Mouse (Mus musculus) small intestine, adult 2 months (tissue): Measurements from ENCODE around the gene Dnm1.

Experiments
- CTCF ChIP-seq: fragments of 200-500 bp; IDR thresholded peaks from 2 replicates; pipeline ENCODE4 v1.5.1; 2012; ENCODE audit warnings: low read depth, mild to moderate bottlenecking, control low read depth, inconsistent platforms, low read length, moderate library complexity, mixed read lengths; ENCODE audit not compliant: insufficient replicate concordance, insufficient read length; ENCODE audit errors: extremely low read depth
- POLR2A ChIP-seq: fragments of 200-500 bp; IDR thresholded peaks from 2 replicates; pipeline ENCODE4 v1.6.1; 2012; ENCODE audit warnings: low read depth, mild to moderate bottlenecking, control low read depth, inconsistent platforms, low read length, moderate library complexity

DNA sequence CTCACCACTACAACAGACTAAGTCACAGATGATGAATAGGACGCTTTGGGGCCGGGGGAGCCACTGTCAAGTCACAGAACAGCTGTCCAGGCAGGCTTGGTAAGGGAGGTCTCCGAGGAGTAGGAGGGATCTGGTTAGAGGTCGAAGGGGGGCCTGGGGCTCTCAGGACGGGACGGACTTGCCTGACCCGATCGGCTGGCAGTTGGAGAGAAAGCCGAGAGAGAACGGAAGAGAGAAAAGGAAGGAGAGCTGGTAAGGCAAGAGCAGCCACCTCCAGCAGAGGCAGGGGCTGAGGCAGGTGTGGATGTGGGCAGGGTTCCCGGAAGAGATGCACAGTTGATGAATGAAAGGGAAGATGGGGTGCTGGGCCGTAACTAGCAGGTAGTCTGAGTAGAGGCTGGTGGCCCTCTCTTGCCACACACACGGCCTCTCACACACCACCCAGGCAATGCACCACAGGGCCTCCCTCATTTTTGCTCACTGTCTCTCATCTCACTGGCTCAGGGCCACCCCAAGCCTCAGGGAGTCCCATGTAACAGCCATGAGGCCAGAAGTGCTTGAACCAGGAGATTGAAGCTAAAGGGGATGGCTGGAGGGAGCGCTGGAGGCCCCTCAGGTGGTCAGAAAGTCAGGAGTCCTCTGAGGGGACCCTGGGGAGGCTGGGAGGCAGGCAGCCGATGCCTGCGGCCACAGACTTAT is 44.1 kb downstream of the Dnm1 start:
- TF ChIP-seq CTCF = no peak
- no peak for TF ChIP-seq POLR2A
